9 mouse cellular contexts compared by ENCODE assay signal in the genomic region with DNA sequence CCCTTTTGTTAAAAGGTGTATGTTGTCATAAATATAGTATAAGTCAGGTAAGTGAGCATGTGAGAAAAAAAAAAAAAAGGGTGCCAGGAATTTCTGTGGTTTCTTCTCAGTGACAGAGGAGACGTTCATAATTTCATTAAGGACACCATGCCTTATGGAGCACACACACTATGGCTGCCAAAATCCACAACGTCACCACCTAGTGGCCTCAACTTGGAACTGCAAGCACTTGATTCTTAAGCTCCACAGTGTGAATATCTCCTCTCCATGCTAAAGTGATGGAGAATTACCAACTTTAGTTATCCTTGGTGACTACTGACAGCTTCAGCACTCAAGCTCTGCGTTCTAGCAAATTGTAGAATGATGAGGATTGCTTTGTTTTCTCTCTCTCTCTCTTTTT.
DNase-seq lines count a peak whose midpoint lies in the region; ATAC-seq and TF ChIP-seq lines count a peak whose summit lies in the region.
"Had no signal": no experiment of that assay in that cellular context is flagged by ENCODE, and none has a peak within 500 bp of the region (broad histone marks: within the 10 kb centered on the region; RNA-seq: fewer than 3 reads in every experiment).

No protein-coding gene starts in this region.

- intact Hi-C loops in left cerebral cortex, postnatal 36 days (cut with DNase I), result no loop called here

- H3K27ac ChIP-seq in bone marrow, adult 2 months (ENCODE audit: control insufficient read depth, insufficient read depth, low read depth, low read length, poor library complexity), result no peak overlapping the region
- H3K27ac ChIP-seq in embryonic facial prominence, embryonic 12.5 days, result no peak overlapping the region
- no peak overlapping the region for H3K27ac ChIP-seq in hindbrain, embryonic 14.5 days
- H3K27ac ChIP-seq in limb, embryonic 13.5 days, result no peak overlapping the region
- H3K27ac ChIP-seq in midbrain, embryonic 16.5 days (ENCODE audit: low read length), result no peak overlapping the region

- H3K4me2 ChIP-seq in embryonic facial prominence, embryonic 12.5 days (replicated peaks), result no peak overlapping the region
- H3K4me2 ChIP-seq in hindbrain, embryonic 14.5 days (replicated peaks), result no peak overlapping the region
- no peak overlapping the region for H3K4me2 ChIP-seq in limb, embryonic 13.5 days (replicated peaks)
- H3K4me2 ChIP-seq in midbrain, embryonic 16.5 days (ENCODE audit: low read length), result no peak overlapping the region

- peak; percentile 41; the same call in 1 of the 2 replicates for TF ChIP-seq CTCF in bone marrow, adult 2 months (IDR thresholded peaks at IDR 0.05; ENCODE audit: control insufficient read depth, insufficient read depth, low read length)

- no peak overlapping the region for H3K4me3 ChIP-seq in bone marrow, adult 2 months (replicated peaks; ENCODE audit: control insufficient read depth, low read depth, low read length)
- H3K4me3 ChIP-seq in embryonic facial prominence, embryonic 12.5 days, result no peak overlapping the region
- no peak overlapping the region for H3K4me3 ChIP-seq in hindbrain, embryonic 14.5 days (replicated peaks; ENCODE audit: low read length)
- no peak overlapping the region for H3K4me3 ChIP-seq in limb, embryonic 13.5 days
- no peak overlapping the region for H3K4me3 ChIP-seq in midbrain, embryonic 16.5 days (ENCODE audit: low read depth, low read length)
- H3K4me3 ChIP-seq: erythroblast, embryonic 14.5 days had no signal

- TF ChIP-seq POLR2A in bone marrow, adult 2 months (IDR thresholded peaks at IDR 0.05; ENCODE audit: borderline replicate concordance, control insufficient read depth, low read depth, low read length), result no peak

- peak; percentile 10 for DNase-seq in left cerebral cortex, adult 11 months (ENCODE audit: low spot score)
- DNase-seq in left cerebral cortex, postnatal 36 days (ENCODE audit: low spot score in 2 of 2), result no peak
- peak; percentile 81 for DNase-seq in hindbrain, embryonic 14.5 days (ENCODE audit: low spot score)
- DNase-seq in spleen, postnatal 36 days (ENCODE audit: low spot score in 2 of 2), result no peak

- 0 out of 2 replicates have a peak, but pooled peaks have one; percentile 35 for ATAC-seq in embryonic facial prominence, embryonic 12.5 days (ENCODE audit: insufficient number of reproducible peaks, insufficient read depth, low FRiP score, low TSS enrichment)
- peak; percentile 83 for ATAC-seq in hindbrain, embryonic 14.5 days (ENCODE audit: low FRiP score)
- peak; percentile 78; the same call in 1 of the 2 replicates for ATAC-seq in limb, embryonic 13.5 days (ENCODE audit: low FRiP score, low read depth)
- ATAC-seq in midbrain, embryonic 16.5 days, result peak; percentile 80; the same call in 1 of the 2 replicates

- H3K27me3 ChIP-seq in embryonic facial prominence, embryonic 12.5 days, result no peaks in the 10 kb centered on the region
- H3K27me3 ChIP-seq in hindbrain, embryonic 14.5 days (ENCODE audit: control insufficient read depth, insufficient read depth, low read length), result no peaks in the 10 kb centered on the region
- H3K27me3 ChIP-seq in limb, embryonic 13.5 days, result no peaks in the 10 kb centered on the region
- H3K27me3 ChIP-seq in midbrain, embryonic 16.5 days (ENCODE audit: control insufficient read depth, insufficient read depth, low read depth, low read length), result no peaks in the 10 kb centered on the region

- 17% methylated on average over 3 of the region's 3 CpGs for WGBS in bone marrow, adult 2 months
- 13% methylated on average over 3 of the region's 3 CpGs for WGBS in embryonic facial prominence, embryonic 12.5 days
- WGBS in hindbrain, embryonic 14.5 days, result 21% methylated on average over 3 of the region's 3 CpGs
- 21% methylated on average over 3 of the region's 3 CpGs for WGBS in limb, embryonic 13.5 days
- 22% methylated on average over 3 of the region's 3 CpGs for WGBS in midbrain, embryonic 16.5 days

- no peak overlapping the region for H3K9ac ChIP-seq in embryonic facial prominence, embryonic 12.5 days
- H3K9ac ChIP-seq in hindbrain, embryonic 14.5 days, result no peak overlapping the region
- no peak overlapping the region for H3K9ac ChIP-seq in limb, embryonic 13.5 days
- no peak overlapping the region for H3K9ac ChIP-seq in midbrain, embryonic 16.5 days (ENCODE audit: low read depth, low read length)

- H3K4me1 ChIP-seq in bone marrow, adult 2 months (ENCODE audit: control insufficient read depth, insufficient read depth, low read length), result peaks cover 1% of the 10 kb centered on the region; the same call in 1 of the 2 replicates
- H3K4me1 ChIP-seq in embryonic facial prominence, embryonic 12.5 days, result no peaks in the 10 kb centered on the region
- H3K4me1 ChIP-seq in hindbrain, embryonic 14.5 days (replicated peaks; ENCODE audit: control insufficient read depth, insufficient read depth, low read length), result no peaks in the 10 kb centered on the region
- no peaks in the 10 kb centered on the region for H3K4me1 ChIP-seq in limb, embryonic 13.5 days
- no peaks in the 10 kb centered on the region for H3K4me1 ChIP-seq in midbrain, embryonic 16.5 days (ENCODE audit: control insufficient read depth, insufficient read depth, low read length)

- no peaks in the 10 kb centered on the region for H3K36me3 ChIP-seq in embryonic facial prominence, embryonic 12.5 days
- no peaks in the 10 kb centered on the region for H3K36me3 ChIP-seq in hindbrain, embryonic 14.5 days (replicated peaks; ENCODE audit: control insufficient read depth, insufficient read depth)
- H3K36me3 ChIP-seq in limb, embryonic 13.5 days, result no peaks in the 10 kb centered on the region
- H3K36me3 ChIP-seq in midbrain, embryonic 16.5 days (ENCODE audit: control insufficient read depth, insufficient read depth, low read length), result no peaks in the 10 kb centered on the region

- H3K9me3 ChIP-seq in embryonic facial prominence, embryonic 12.5 days, result no peaks in the 10 kb centered on the region
- H3K9me3 ChIP-seq in hindbrain, embryonic 14.5 days (ENCODE audit: control insufficient read depth, low read length), result no peaks in the 10 kb centered on the region
- no peaks in the 10 kb centered on the region for H3K9me3 ChIP-seq in limb, embryonic 13.5 days
- H3K9me3 ChIP-seq in midbrain, embryonic 16.5 days (replicated peaks; ENCODE audit: control insufficient read depth, low read length, poor library complexity, severe bottlenecking), result no peaks in the 10 kb centered on the region

Comparison
In these comparisons a context has a peak if more than half of its experiments do, and no peak if none do; other contexts are left out.
1. DNase-seq: peak in left cerebral cortex, adult 11 months (single experiment) and hindbrain, embryonic 14.5 days (single experiment); none in left cerebral cortex, postnatal 36 days (0 of 2) and spleen, postnatal 36 days (0 of 2).
2. Peak in every context shown above with its lines, with median percentiles within 50 percentile points of each other: ATAC-seq.